Mouse (Mus musculus) ES-E14 (cell line): ENCODE data around the gene Rnpep. TPM values are rescaled to one million over a fixed set of nuclear protein-coding genes. Genes with fewer than 3 reads are reported as not detected.

Experiments used
- DNase-seq: peaks from one replicate; pipeline ENCODE4 v3.0.0-alpha.2; 2013; ENCODE audit warnings: low read depth, low spot score
- H3K27ac ChIP-seq: 2 replicates; pipeline ENCODE4 v1.5.1; 2012; ENCODE audit warnings: low read depth, mild to moderate bottlenecking, low read length, moderate library complexity, mixed read lengths; ENCODE audit not compliant: poor library complexity, insufficient read depth, severe bottlenecking
- H3K36me3 ChIP-seq: 2 replicates; pipeline ENCODE4 v1.6.1; 2012; ENCODE audit warnings: mild to moderate bottlenecking, low read length, moderate library complexity, mixed read lengths; ENCODE audit not compliant: control insufficient read depth, poor library complexity, insufficient read depth, severe bottlenecking
- H3K4me1 ChIP-seq, 2 experiments: fragments of 150-350 bp in 1 of 2; sonication (generic) in 1 of 2; 2 replicates each; pipeline ENCODE4 v1.6.1; 2012; ENCODE audit warnings: low read length in 2 of 2, mild to moderate bottlenecking in 1 of 2, mixed read lengths in 1 of 2; ENCODE audit not compliant: control insufficient read depth in 2 of 2, insufficient read depth in 2 of 2, poor library complexity in 1 of 2
- H3K4me3 ChIP-seq, 2 experiments: fragments of 150-350 bp in 1 of 2; sonication (generic) in 1 of 2; 2 replicates each; pipeline ENCODE4 v1.5.1; 2012; ENCODE audit warnings: low read length in 2 of 2, low read depth in 1 of 2, mild to moderate bottlenecking in 1 of 2, mixed read lengths in 1 of 2; ENCODE audit not compliant: insufficient read depth in 1 of 2, poor library complexity in 1 of 2, severe bottlenecking in 1 of 2
- H3K9ac ChIP-seq: 2 replicates; pipeline ENCODE4 v1.6.1; 2012; ENCODE audit warnings: low read depth, mild to moderate bottlenecking, low read length, mixed read lengths; ENCODE audit not compliant: poor library complexity, insufficient read depth, severe bottlenecking
- H3K9me3 ChIP-seq: fragments of 150-350 bp; sonication (generic); 2 replicates; pipeline ENCODE4 v1.6.1; 2012; ENCODE audit warnings: low read depth, mild to moderate bottlenecking, low read length; ENCODE audit not compliant: control insufficient read depth, insufficient read depth
- CHD2 ChIP-seq: IDR thresholded peaks from 2 replicates; pipeline ENCODE4 v1.6.1; 2014; ENCODE audit warnings: mild to moderate bottlenecking, low read depth, low read length, inconsistent platforms
- HCFC1 ChIP-seq: IDR thresholded peaks from 2 replicates; pipeline ENCODE4 v1.6.1; 2012; ENCODE audit warnings: low read length, inconsistent platforms, borderline replicate concordance; ENCODE audit not compliant: insufficient read depth
- MAFK ChIP-seq: IDR thresholded peaks from 2 replicates; pipeline ENCODE4 v1.6.1; 2014; ENCODE audit warnings: mild to moderate bottlenecking, low read depth, low read length, inconsistent platforms; ENCODE audit not compliant: insufficient read depth
- ZC3H11A ChIP-seq: IDR thresholded peaks from 2 replicates; pipeline ENCODE4 v1.6.1; 2012; ENCODE audit warnings: low read depth, mild to moderate bottlenecking, inconsistent platforms, low read length, borderline replicate concordance
- ZNF384 ChIP-seq: IDR thresholded peaks from 2 replicates; pipeline ENCODE4 v1.6.1; 2012; ENCODE audit warnings: low read depth, low read length, inconsistent platforms
- in situ Hi-C, 2 experiments: fragments of 600-800 bp; cut with MboI; formaldehyde crosslinking; loops; one replicate each; pipeline ENCODE4 v1.15.1; 2025; ENCODE audit warnings: low sequenced_read_pairs in 2 of 2, inconsistent platforms in 1 of 2; ENCODE audit not compliant: unreplicated experiment in 2 of 2
- total RNA-seq: library from RNA; depleted of rRNA; stranded (reverse); fragments of 300-350 nt; gene quantifications from 2 replicates; pipeline ENCODE4 v1.2.3, GENCODE M21; 2012

Rnpep gene
- total RNA-seq, 1 experiment: 21.8 TPM

- DNase-seq: no peak
Measured at GRCm38 (mm10) chr1:135258380-135259127, 25.3 kb downstream of the Rnpep start, which contains the start of gene Elf3. Elf3 (minus strand) TSS chr1:135258568.

DNA sequence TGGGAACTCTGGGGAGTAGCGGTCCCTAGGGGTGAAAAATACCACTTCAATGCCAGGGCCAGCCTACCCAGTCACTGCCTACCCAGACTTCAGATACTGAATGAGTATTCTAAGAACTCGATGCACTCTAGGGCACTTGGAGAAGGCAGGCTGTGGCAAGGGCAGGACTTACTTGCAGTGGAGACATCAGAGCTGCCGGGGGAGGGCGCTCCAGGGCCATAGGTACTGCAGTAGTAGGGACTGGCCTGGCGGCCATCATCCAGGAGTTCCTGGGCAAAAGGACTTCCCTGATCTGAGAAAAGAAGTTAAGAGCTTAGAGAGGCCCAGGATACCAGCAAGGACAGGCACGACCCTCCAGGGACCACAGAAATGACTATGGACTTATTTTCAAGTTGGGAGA, 27.6 kb downstream of the Rnpep start:
- peak overlapping the region in 1 of 2 experiments; percentile 24; a peak in 2 of 4 replicates for H3K4me3 ChIP-seq
- no peak overlapping the region for H3K9ac ChIP-seq
- DNase-seq: no peak
- H3K36me3 ChIP-seq: peaks cover 35% of the 10 kb centered on the region
- no peaks in the 10 kb centered on the region for H3K9me3 ChIP-seq
- peaks cover 0 to 21% of the 10 kb centered on the region in 2 experiments; a peak in 2 of 4 replicates for H3K4me1 ChIP-seq
- no peak for TF ChIP-seq CHD2
- no peak for TF ChIP-seq ZNF384
- TF ChIP-seq MAFK: no peak
- TF ChIP-seq ZC3H11A: no peak
- TF ChIP-seq HCFC1: no peak
- in situ Hi-C loops: loop anchor here in 1 of 2 experiments (5.0 kb wide), 1 partner anchor 84 kb away; no protein-coding TSS in a partner anchor
- H3K27ac ChIP-seq: no peak overlapping the region

More at GRCm38 (mm10) chr1:135258380-135259127, 25.3 kb downstream of the Rnpep start, which contains the start of gene Elf3:
- H3K9me3 ChIP-seq: no peaks in the 10 kb centered on the region
- peaks cover 0 to 26% of the 10 kb centered on the region in 2 experiments; a peak in 2 of 4 replicates for H3K4me1 ChIP-seq
- peak within 1 kb of the TSS; percentile 67 to 69 for H3K4me3 ChIP-seq
- H3K27ac ChIP-seq: peak within 1 kb of the TSS; percentile 50
- peak within 1 kb of the TSS; percentile 73 for H3K9ac ChIP-seq
- in situ Hi-C loops: loop anchor here in 1 of 2 experiments (5.0 kb wide), 1 partner anchor 86 kb away; no protein-coding TSS in a partner anchor
- H3K36me3 ChIP-seq: peaks cover 40% of the 10 kb centered on the region
- TF ChIP-seq ZNF384: no peak

DNA sequence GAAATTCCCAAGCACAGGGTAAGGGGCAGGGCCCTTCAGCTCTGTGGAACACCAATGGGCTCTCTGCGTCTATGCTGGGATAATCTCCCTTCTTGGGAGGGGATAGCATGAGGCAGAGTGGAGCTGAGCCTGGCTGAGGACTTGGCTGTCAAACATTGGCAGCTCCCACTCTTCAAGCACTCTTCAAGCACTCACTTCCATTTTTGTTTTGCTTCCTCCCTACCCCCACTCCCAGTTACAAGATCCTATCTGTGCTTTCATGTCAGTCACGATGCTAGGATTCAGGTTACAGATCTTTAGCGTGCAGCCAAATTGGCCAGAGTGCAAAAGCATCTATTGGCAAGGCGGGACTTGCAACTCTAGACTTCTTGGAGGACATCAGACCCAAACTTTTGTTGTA, 31.0 kb downstream of the Rnpep start:
- H3K9me3 ChIP-seq: no peaks in the 10 kb centered on the region
- DNase-seq: no peak
- no peak overlapping the region for H3K4me3 ChIP-seq
- in situ Hi-C loops: no loop called here
- peaks cover 4 to 28% of the 10 kb centered on the region in 2 experiments for H3K4me1 ChIP-seq
- no peak for TF ChIP-seq MAFK
- no peak for TF ChIP-seq ZC3H11A
- TF ChIP-seq HCFC1: no peak
- no peak for TF ChIP-seq ZNF384
- TF ChIP-seq CHD2: no peak
- H3K9ac ChIP-seq: no peak overlapping the region
- peaks cover 35% of the 10 kb centered on the region for H3K36me3 ChIP-seq
- H3K27ac ChIP-seq: peak overlapping the region; percentile 22; the same call in 1 of the 2 replicates

- in situ Hi-C loops: no loop called here
- Histone ChIP-seq H3K4me1 (peaks cover 4 to 28% of the 10 kb centered on the region in 2 experiments), H3K27ac (peak overlapping the region; percentile 63; the same call in 1 of the 2 replicates), H3K4me3 (no peak overlapping the region), H3K9me3 (no peaks in the 10 kb centered on the region), H3K9ac (peak overlapping the region; percentile 4; the same call in 1 of the 2 replicates), H3K36me3 (peaks cover 28% of the 10 kb centered on the region)
- TF ChIP-seq CHD2: no peak
- TF ChIP-seq ZC3H11A: no peak
- TF ChIP-seq HCFC1: no peak
- TF ChIP-seq ZNF384: no peak
- TF ChIP-seq MAFK: no peak
- no peak for DNase-seq
Measured at GRCm38 (mm10) chr1:135251405-135251804, 32.5 kb downstream of the Rnpep start.
